Mouse (Mus musculus): ENCODE data around the gene Gm1673.

Gm1673 gene

DNA sequence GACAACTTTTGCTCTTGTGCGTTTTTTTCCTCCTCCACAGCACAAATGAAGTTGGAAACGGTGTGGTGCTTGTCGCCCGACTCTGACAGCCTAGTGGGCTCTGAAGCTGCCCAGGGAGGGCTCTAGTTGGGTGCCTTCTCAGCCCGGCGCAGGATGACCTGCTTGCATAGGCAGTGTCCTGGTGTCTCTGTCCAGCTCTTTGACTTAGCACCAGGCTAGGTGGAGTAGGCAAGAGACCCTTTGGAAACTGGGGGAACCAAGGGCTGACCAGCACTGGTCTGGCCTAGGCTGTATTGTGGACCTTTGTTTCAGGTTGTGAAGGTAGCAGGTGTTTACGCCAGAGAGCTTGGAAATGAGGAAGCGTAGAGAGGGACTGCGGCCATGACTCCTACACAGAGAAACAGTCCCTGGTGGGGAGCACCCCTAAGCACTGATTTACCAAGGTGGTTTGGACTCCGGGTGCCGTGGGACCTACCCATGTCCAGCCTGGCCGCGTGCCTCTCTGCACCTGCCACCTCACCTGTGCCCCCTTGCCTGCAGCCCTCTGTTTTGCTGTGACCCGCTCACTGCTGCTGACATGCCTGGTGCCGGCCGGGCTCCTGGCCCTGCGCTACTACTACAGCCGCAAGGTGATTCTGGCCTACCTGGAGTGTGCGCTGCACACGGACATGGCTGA, 14.7 kb downstream of the Gm1673 start:
- DNase-seq (ENCODE audit: low spot score in 2 of 2) = no peak

GRCm38 (mm10) chr5:33998505-33998877, 15.3 kb downstream of the Gm1673 start:
- DNase-seq (ENCODE audit: low spot score in 2 of 2) = no peak

- DNase-seq (ENCODE audit: low spot score in 2 of 2) = no peak
Measured at GRCm38 (mm10) chr5:33999466-34000090, 16.3 kb downstream of the Gm1673 start.

DNA sequence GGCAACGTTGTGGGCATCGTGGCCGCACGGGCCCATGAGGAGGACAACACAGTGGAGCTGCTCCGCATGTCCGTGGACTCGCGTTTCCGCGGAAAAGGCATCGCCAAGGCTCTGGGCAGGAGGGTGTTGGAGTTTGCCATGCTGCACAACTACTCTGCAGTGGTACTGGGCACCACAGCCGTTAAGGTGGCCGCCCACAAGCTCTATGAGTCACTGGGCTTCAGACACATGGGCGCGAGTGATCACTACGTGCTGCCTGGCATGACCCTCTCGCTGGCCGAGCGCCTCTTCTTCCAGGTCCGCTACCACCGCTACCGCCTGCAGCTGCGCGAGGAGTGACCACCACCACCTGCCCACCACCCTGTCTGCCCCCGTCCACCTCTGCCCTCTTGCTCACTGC, 17.6 kb downstream of the Gm1673 start:
- no peak for DNase-seq (ENCODE audit: low spot score in 2 of 2)

DNA sequence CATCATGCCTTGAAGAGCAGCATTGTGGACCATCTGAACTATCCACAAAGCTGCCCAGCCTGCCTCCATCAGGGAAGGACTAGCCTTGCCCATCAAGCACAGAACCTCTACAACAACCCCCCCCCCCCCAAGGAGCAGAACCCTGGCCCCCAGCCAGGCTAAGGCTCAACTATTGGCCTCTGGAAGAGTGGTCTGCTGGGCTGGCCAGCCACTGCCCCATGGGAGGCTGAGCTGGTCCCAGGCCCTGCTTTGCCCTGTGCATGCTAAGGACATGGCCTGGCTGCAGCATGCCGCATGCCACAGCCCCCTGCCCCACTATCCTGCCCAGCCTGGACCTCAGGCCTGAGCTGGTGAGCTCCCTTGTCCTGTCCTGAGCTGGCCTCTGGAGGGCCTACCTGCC, 18.2 kb downstream of the Gm1673 start:
- no peak for DNase-seq (ENCODE audit: low spot score in 2 of 2)

DNA sequence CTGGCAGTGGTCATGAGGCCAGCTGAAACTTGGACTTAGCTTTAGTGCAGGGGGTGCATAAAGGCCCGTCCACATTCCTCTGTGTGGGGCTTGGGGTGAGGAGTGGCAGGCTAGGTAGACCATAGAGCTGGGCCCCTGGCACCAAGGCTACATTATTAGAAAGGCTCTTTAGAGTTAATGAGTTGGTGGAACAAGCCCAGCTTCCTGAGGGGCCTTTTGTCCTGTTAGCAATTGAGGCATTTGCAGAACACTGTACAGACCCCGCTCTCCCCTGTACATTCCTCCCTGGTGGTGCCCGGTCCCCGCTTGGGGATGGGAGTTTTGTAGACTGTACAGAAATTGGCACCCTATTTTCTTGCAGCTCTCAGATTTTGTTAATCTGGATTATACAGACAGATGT, 19.4 kb downstream of the Gm1673 start:
- DNase-seq (ENCODE audit: low spot score in 2 of 2) = no peak

DNA sequence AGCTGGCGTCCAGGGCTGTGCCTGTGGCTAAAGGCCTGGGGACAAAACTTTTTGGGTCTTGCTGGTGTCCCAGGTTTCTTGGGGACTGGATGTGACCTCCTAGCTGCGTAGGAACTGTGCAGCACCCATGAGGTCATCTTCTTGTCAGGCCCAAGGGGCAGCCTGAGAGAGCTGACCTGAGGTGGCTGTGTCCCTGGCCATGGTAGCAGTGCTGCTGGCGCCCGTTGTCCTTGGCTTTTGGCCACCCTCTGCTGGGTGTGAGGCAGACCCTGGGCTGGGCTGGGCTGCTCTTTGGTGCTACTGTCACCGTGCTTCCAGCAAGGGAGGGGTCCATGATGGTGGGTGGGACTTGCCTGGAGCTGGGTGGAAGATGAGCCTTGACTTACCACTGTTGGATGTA, 21.4 kb downstream of the Gm1673 start:
- no peak for DNase-seq (ENCODE audit: low spot score in 2 of 2)

DNA sequence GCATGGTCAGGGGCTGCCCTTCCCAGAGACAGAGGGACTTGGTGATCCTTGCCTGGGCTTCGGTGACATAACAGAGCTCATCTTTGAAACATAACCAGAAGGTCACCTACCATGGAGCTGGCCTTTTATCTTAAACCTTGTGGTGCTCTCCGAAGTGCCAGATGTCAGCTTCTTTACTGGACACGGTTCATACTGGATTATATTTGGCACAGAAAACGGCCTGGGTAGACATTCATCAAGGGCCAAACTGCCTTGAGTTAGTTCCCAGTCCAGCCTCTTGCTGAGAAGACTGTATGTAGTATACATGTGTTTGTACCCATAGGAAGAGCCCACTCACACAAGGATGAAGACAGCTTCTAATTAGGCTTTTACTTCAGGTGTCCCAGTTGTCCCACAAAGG, 23.6 kb downstream of the Gm1673 start:
- DNase-seq (ENCODE audit: low spot score in 2 of 2) = no peak

- no peak for DNase-seq (ENCODE audit: low spot score in 2 of 2)
Measured at GRCm38 (mm10) chr5:34007392-34007941, 24.2 kb downstream of the Gm1673 start.

GRCm38 (mm10) chr5:34014652-34015051, 31.4 kb downstream of the Gm1673 start:
- no peak for DNase-seq (ENCODE audit: low spot score in 2 of 2)

DNA sequence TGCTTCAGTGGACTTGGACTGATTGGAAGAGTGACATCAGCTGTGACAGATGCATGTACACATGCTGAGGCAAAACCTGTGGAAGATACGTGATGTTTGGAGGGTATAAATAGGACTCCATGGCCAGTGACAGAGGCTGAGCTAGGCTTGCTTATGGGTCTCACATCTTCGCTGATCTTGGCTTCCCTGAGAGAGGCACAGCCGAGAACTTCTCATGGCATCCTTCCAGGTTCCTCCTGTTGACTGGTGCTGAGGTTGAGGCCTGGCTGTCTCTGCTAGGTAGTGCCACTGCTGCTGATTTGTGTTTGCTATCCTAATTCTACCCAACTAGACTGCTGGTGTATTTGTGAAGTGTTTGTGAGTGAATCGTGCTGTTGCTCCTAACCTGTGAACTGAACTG, 35.7 kb downstream of the Gm1673 start:
- DNase-seq (ENCODE audit: low spot score in 2 of 2) = no peak

DNA sequence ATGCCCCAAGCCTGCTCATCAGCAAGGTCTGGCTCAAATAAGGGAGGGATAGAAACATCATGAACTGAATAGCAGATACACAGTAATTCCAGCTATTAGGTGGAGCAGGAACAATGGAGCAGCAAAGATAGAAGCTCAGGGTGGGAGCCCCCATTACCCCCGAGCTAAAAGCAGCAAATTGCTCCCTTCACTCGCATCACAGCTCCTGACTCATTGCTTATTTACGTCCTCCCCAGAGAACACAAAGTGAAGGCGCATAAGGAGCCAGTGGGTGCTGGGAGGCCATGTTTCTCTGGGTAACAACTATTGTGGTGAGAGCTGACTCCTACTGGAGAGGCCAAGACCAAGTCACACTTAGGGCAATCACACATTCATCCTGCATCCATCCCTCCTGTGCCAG, 46.9 kb downstream of the Gm1673 start:
- no peak for DNase-seq (ENCODE audit: low spot score in 2 of 2)

DNA sequence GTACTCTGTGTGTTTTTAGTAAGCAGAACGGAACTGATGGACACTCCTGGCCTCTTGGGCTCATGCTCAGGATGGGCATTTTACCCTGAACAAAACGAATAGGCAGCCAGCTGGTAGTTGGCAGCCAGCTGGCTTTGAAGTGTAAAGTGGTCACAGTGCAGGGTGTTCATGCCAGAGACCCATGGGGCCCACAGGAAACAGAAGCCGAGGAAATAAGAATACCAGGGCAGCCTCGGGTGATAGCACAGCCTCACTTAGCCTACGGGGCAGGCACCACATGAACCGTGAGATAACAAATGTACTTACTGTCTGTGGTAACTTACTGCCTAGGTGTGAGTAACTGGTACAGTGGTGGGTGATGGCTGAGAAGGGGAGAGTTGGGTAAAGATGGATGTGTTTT, 47.8 kb downstream of the Gm1673 start:
- DNase-seq (ENCODE audit: low spot score in 2 of 2) = no peak

- no peak for DNase-seq (ENCODE audit: low spot score in 2 of 2)
Measured at GRCm38 (mm10) chr5:34032520-34032919, 49.3 kb downstream of the Gm1673 start.
